Mouse (Mus musculus) left cerebral cortex, postnatal 36 days (tissue): Measurements from ENCODE around the gene Ing2. TPM values are rescaled to one million over a fixed set of nuclear protein-coding genes. Genes with fewer than 3 reads are reported as not detected.
A peak's percentile ranks its signal among the peaks of the same experiment; 100 is the strongest.

ENCODE experiments used
- DNase-seq, 2 experiments: peaks; one replicate each; pipeline ENCODE4 v3.0.0; 2021 to 2022; ENCODE audit warnings: low spot score in 2 of 2, mixed read lengths in 1 of 2
- intact Hi-C: fragments of 180-260 bp; cut with DNase I; formaldehyde crosslinking; loops from one replicate; pipeline ENCODE4 v1.15.1; 2025
- total RNA-seq, 2 experiments: library from RNA; stranded (reverse); gene quantifications; 2 replicates each; pipeline ENCODE4 v1.2.3; 2021

The Ing2 gene
- total RNA-seq, 2 experiments from 2014 or later: 46.5 to 55.5 TPM

- intact Hi-C loops: loop anchor here (10.0 kb wide), 1 partner anchor 265 kb away; no protein-coding TSS in a partner anchor
- DNase-seq: no peak
Observed at GRCm38 (mm10) chr8:47679603-47680002, 4.2 kb upstream of the Ing2 start.

- no peak for DNase-seq
- intact Hi-C loops: loop anchor here (10.0 kb wide), 1 partner anchor 262 kb away; no protein-coding TSS in a partner anchor
Observed at GRCm38 (mm10) chr8:47676631-47677030, 1.3 kb upstream of the Ing2 start.

- DNase-seq: no peak
- intact Hi-C loops: loop anchor here (10.0 kb wide), 1 partner anchor 261 kb away; no protein-coding TSS in a partner anchor
Observed at GRCm38 (mm10) chr8:47676224-47676623, 868 bp upstream of the Ing2 start.

GRCm38 (mm10) chr8:47675786-47676185, 430 bp upstream of the Ing2 start:
- intact Hi-C loops: loop anchor here (2.0 to 10.0 kb wide), 2 partner anchors 39 to 261 kb away; no protein-coding TSS in a partner anchor
- DNase-seq: no peak

GRCm38 (mm10) chr8:47674140-47674776, 1.1 kb downstream of the Ing2 start:
- DNase-seq: peak; percentile 32 to 41
- intact Hi-C loops: loop anchor here (2.0 to 10.0 kb wide), 3 partner anchors 41 to 259 kb away; partner anchors contain the start of genes Rwdd4a and Trappc11

- DNase-seq: peak; percentile 83 to 87
- intact Hi-C loops: loop anchor here (2.0 to 10.0 kb wide), 3 partner anchors 41 to 259 kb away; partner anchors contain the start of genes Rwdd4a and Trappc11
Observed at GRCm38 (mm10) chr8:47673317-47674139, 1.8 kb downstream of the Ing2 start.

- intact Hi-C loops: no loop called here
- DNase-seq: no peak
Observed at GRCm38 (mm10) chr8:47664231-47664785, 11.0 kb downstream of the Ing2 start.

- intact Hi-C loops: no loop called here
- DNase-seq: no peak
Observed at GRCm38 (mm10) chr8:47663201-47663600, 12.2 kb downstream of the Ing2 start.

GRCm38 (mm10) chr8:47662716-47663115, 12.6 kb downstream of the Ing2 start:
- no peak for DNase-seq
- intact Hi-C loops: no loop called here

GRCm38 (mm10) chr8:47660394-47660793, 15.0 kb downstream of the Ing2 start:
- intact Hi-C loops: no loop called here
- peak; percentile 21 to 27 for DNase-seq

- DNase-seq: no peak
- intact Hi-C loops: no loop called here
Observed at GRCm38 (mm10) chr8:47659463-47659862, 15.9 kb downstream of the Ing2 start.

- intact Hi-C loops: no loop called here
Observed at GRCm38 (mm10) chr8:47654406-47654805, 20.9 kb downstream of the Ing2 start.

GRCm38 (mm10) chr8:47652737-47653076, 22.6 kb downstream of the Ing2 start:
- intact Hi-C loops: no loop called here
- no peak for DNase-seq

More at GRCm38 (mm10) chr8:47654406-47654805, 20.9 kb downstream of the Ing2 start:
- DNase-seq: no peak

GRCm38 (mm10) chr8:47651913-47652736, 23.2 kb downstream of the Ing2 start:
- DNase-seq: no peak
- intact Hi-C loops: no loop called here

- no peak for DNase-seq
- intact Hi-C loops: no loop called here
Observed at GRCm38 (mm10) chr8:47650853-47651252, 24.5 kb downstream of the Ing2 start.

- intact Hi-C loops: no loop called here
- no peak for DNase-seq
Observed at GRCm38 (mm10) chr8:47649551-47649950, 25.8 kb downstream of the Ing2 start.

- DNase-seq: no peak
- intact Hi-C loops: no loop called here
Observed at GRCm38 (mm10) chr8:47642514-47643064, 32.8 kb downstream of the Ing2 start.

GRCm38 (mm10) chr8:47637152-47637551, 38.2 kb downstream of the Ing2 start:
- DNase-seq: no peak
- intact Hi-C loops: no loop called here

GRCm38 (mm10) chr8:47636032-47636431, 39.3 kb downstream of the Ing2 start:
- no peak for DNase-seq
- intact Hi-C loops: no loop called here
